In the genomic region with DNA sequence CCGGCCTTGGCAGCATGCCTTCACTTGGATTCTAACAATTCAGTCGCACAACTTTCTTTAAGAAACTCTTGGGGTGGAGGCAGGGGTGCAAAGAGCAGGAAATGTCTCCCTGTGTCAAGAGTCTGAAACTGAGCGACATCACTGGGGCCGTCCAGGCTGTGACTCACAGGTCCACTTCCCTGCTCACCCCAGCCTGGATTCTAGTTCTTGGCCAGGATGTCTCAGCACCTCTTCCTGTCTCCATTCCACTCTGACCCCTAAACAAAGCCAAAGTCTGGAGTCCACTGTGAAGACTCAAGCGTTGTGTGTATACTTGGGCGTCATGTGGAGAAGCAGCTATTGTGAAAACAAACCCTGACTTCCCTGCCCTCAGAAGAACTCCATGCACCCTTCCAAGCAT, we compare ENCODE assay signal across 9 mouse cellular contexts. TPM values are rescaled to one million over a fixed set of nuclear protein-coding genes. Genes with fewer than 3 reads are reported as not detected.
A peak's percentile ranks its signal among the peaks of the same experiment; 100 is the strongest.
DNase-seq lines count a peak whose midpoint lies in the region; ATAC-seq and TF ChIP-seq lines count a peak whose summit lies in the region.
"Had no signal": no experiment of that assay in that cellular context is flagged by ENCODE, and none has a peak within 500 bp of the region (broad histone marks: within the 10 kb centered on the region; RNA-seq: fewer than 3 reads in every experiment).

No protein-coding gene starts in this region.

- intact Hi-C loops in heart, postnatal 14 days (cut with DNase I), result no loop called here

- no peak overlapping the region for H3K4me2 ChIP-seq in liver, postnatal 0 days (ENCODE audit: low read depth, low read length)
- H3K4me2 ChIP-seq in forebrain, embryonic 13.5 days, result no peak overlapping the region

- no peak for TF ChIP-seq CTCF in liver, postnatal 0 days (IDR thresholded peaks at IDR 0.05; ENCODE audit: low read depth)
- no peak for TF ChIP-seq CTCF in cerebellum, adult 2 months (IDR thresholded peaks at IDR 0.05; ENCODE audit: borderline replicate concordance, insufficient read depth, low read depth, low read length)

- H3K27ac ChIP-seq in liver, postnatal 0 days (ENCODE audit: low read depth), result no peak overlapping the region
- no peak overlapping the region for H3K27ac ChIP-seq in forebrain, embryonic 13.5 days
- H3K27ac ChIP-seq in cerebellum, adult 2 months (ENCODE audit: insufficient read depth, low read length), result no peak overlapping the region
- H3K27ac ChIP-seq: liver, embryonic 14.5 days had no signal

- ATAC-seq in liver, postnatal 0 days, result peak; percentile 56
- no peak for ATAC-seq in forebrain, embryonic 13.5 days

- TF ChIP-seq EP300 in liver, postnatal 0 days (IDR thresholded peaks at IDR 0.05; ENCODE audit: low read depth), result no peak

- H3K36me3 ChIP-seq in liver, postnatal 0 days (replicated peaks; ENCODE audit: insufficient read depth, low read length), result no peaks in the 10 kb centered on the region
- no peaks in the 10 kb centered on the region for H3K36me3 ChIP-seq in forebrain, embryonic 13.5 days (ENCODE audit: poor library complexity, severe bottlenecking)

- no peaks in the 10 kb centered on the region for H3K9me3 ChIP-seq in liver, postnatal 0 days (ENCODE audit: low read length)
- H3K9me3 ChIP-seq in forebrain, embryonic 13.5 days (replicated peaks), result no peaks in the 10 kb centered on the region

- peak; percentile 38 for DNase-seq in adrenal gland, adult 8-10 months
- DNase-seq in adrenal gland, adult 18-20 months (ENCODE audit: low spot score in 2 of 2), result no peak
- peak; percentile 68 for DNase-seq in R1 (ENCODE audit: low read depth, low spot score)
- peak; percentile 40 to 55 for DNase-seq in heart, postnatal 14 days
- DNase-seq in liver, postnatal 0 days, result no peak
- DNase-seq in frontal cortex, postnatal 36 days (ENCODE audit: low spot score in 2 of 2), result no peak
- DNase-seq in cerebellum, adult 2 months, result no peak

- H3K4me1 ChIP-seq in liver, postnatal 0 days (ENCODE audit: insufficient read depth), result no peaks in the 10 kb centered on the region
- H3K4me1 ChIP-seq in forebrain, embryonic 13.5 days, result no peaks in the 10 kb centered on the region
- H3K4me1 ChIP-seq in cerebellum, adult 2 months (ENCODE audit: control insufficient read depth, insufficient read depth, low read length), result no peaks in the 10 kb centered on the region

- H3K9ac ChIP-seq in liver, postnatal 0 days (replicated peaks), result no peak overlapping the region
- H3K9ac ChIP-seq in forebrain, embryonic 13.5 days, result no peak overlapping the region
- H3K9ac ChIP-seq: liver, embryonic 14.5 days had no signal

- no peaks in the 10 kb centered on the region for H3K27me3 ChIP-seq in liver, postnatal 0 days (ENCODE audit: insufficient read depth, low read length)
- no peaks in the 10 kb centered on the region for H3K27me3 ChIP-seq in forebrain, embryonic 13.5 days
- H3K27me3 ChIP-seq in cerebellum, adult 2 months (ENCODE audit: control insufficient read depth, insufficient read depth, low read length), result 0 out of 2 replicates have a peak, but pooled peaks cover 1% of the 10 kb centered on the region

- 65% methylated on average over 6 of the region's 6 CpGs for whole genome bisulfite sequencing in liver, postnatal 0 days (ENCODE audit: insufficient replicate concordance)
- 83% methylated on average over 6 of the region's 6 CpGs for WGBS in forebrain, embryonic 13.5 days
- 82% methylated on average over 6 of the region's 6 CpGs for WGBS in cerebellum, adult 2 months

- no peak for TF ChIP-seq POLR2A in cerebellum, adult 2 months (IDR thresholded peaks at IDR 0.05; ENCODE audit: borderline replicate concordance, insufficient read depth, low read length)

- H3K4me3 ChIP-seq in liver, postnatal 0 days (ENCODE audit: low read depth, low read length), result no peak overlapping the region
- no peak overlapping the region for H3K4me3 ChIP-seq in forebrain, embryonic 13.5 days
- H3K4me3 ChIP-seq in cerebellum, adult 2 months (replicated peaks; ENCODE audit: insufficient read depth, low read depth, low read length), result no peak overlapping the region

RNA-seq across cellular contexts. Expression of a gene that starts 55.6 kb away (rescaled TPM):
- 100 to 1,000 TPM in 2 of 4 experiments, 10 to 100 TPM in 2; 75.8 to 125 (median 99.9) TPM for total RNA-seq in adrenal gland, adult 8-10 months (2022)
- 10 to 100 TPM; 66.7 to 67.5 TPM for total RNA-seq in adrenal gland, adult 18-20 months (2021)
- total RNA-seq in heart, postnatal 14 days (2021), result 100 to 1,000 TPM in 1 of 2 experiments, 10 to 100 TPM in 1; 89.7 to 101 TPM
- 7.9 and 9.6 TPM in 2 replicates for polyA plus RNA-seq in liver, postnatal 0 days (2015; fragmentation: Nextera tagmentation; extraction: Ambion mirVana)
- polyA plus RNA-seq in forebrain, embryonic 13.5 days (2015; fragmentation: Nextera tagmentation; extraction: Ambion mirVana), result 16.9 and 17.3 TPM in 2 replicates
- polyA plus RNA-seq in cerebellum, adult 2 months (2012; rRNA removed), result 6.7 and 7.1 TPM in 2 replicates

Comparison
In these comparisons a context has a peak if more than half of its experiments do, and no peak if none do; other contexts are left out.
1. DNase-seq: peak in adrenal gland, adult 8-10 months (single experiment), R1 (single experiment) and heart, postnatal 14 days (2 of 2); none in adrenal gland, adult 18-20 months (0 of 2), liver, postnatal 0 days (single experiment), frontal cortex, postnatal 36 days (0 of 2) and cerebellum, adult 2 months (0 of 2).